Mouse (Mus musculus): ENCODE measurements at regions not wholly inside any gene's neighbourhood (a gene's known extent, or its start where the extent isn't known, plus 50 kb on each side); places are given as distances from the start of the nearest gene placed in this dataset.

- Histone ChIP-seq H3K79me2 (ENCODE audit: control insufficient read depth, insufficient read depth) (no peaks in the 10 kb centered on the region), H3K27me3 (ENCODE audit: control insufficient read depth, insufficient read depth, insufficient read length) (no peaks in the 10 kb centered on the region), H3K4me3 (ENCODE audit: insufficient read depth, poor library complexity, severe bottlenecking) (no peak overlapping the region), H3K36me3 (ENCODE audit: control insufficient read depth, insufficient read depth) (no peaks in the 10 kb centered on the region), H3ac (ENCODE audit: control insufficient read depth, insufficient read length, low read depth) (no peak overlapping the region), H3K79me3 (ENCODE audit: low read depth) (no peaks in the 10 kb centered on the region)
- TF ChIP-seq CEBPB (IDR thresholded peaks at IDR 0.05; ENCODE audit: low read depth): no peak
- no peak for TF ChIP-seq MAX (IDR thresholded peaks at IDR 0.05)
These were observed 215.3 kb upstream of the Sorcs1 start for GRCm38 (mm10) chr19:50893755-50894154.

- H3K36me3 ChIP-seq (ENCODE audit: control insufficient read depth, insufficient read depth): no peaks in the 10 kb centered on the region
- H3K27me3 ChIP-seq (ENCODE audit: control insufficient read depth, insufficient read depth, insufficient read length): no peaks in the 10 kb centered on the region
- no peaks in the 10 kb centered on the region for H3K79me2 ChIP-seq (ENCODE audit: control insufficient read depth, insufficient read depth)
- H3K4me3 ChIP-seq (ENCODE audit: insufficient read depth, poor library complexity, severe bottlenecking): no peak overlapping the region
- no peaks in the 10 kb centered on the region for H3K79me3 ChIP-seq (ENCODE audit: low read depth)
- no peak for TF ChIP-seq CTCF (IDR thresholded peaks at IDR 0.05; ENCODE audit: control insufficient read depth, insufficient read depth, insufficient read length)
- no peak for TF ChIP-seq MAX (IDR thresholded peaks at IDR 0.05)
- no peak for TF ChIP-seq CEBPB (IDR thresholded peaks at IDR 0.05; ENCODE audit: low read depth)
- TF ChIP-seq USF1 (IDR thresholded peaks at IDR 0.05; ENCODE audit: low read depth): no peak
- TF ChIP-seq MYOD1 (IDR thresholded peaks at IDR 0.05; ENCODE audit: control insufficient read depth, insufficient read length, low read depth): no peak
- no peak for TF ChIP-seq MYOG (IDR thresholded peaks at IDR 0.05; ENCODE audit: control insufficient read depth, extremely low read depth, insufficient read length)
- no peak overlapping the region for H3ac ChIP-seq (ENCODE audit: control insufficient read depth, insufficient read length, low read depth)
These were observed 194.2 kb upstream of the Sorcs1 start for GRCm38 (mm10) chr19:50872661-50873060.

GRCm38 (mm10) chr19:50872144-50872543 lies 193.7 kb upstream of the Sorcs1 start:
- Histone ChIP-seq H3K79me3 (ENCODE audit: low read depth) (no peaks in the 10 kb centered on the region), H3K79me2 (ENCODE audit: control insufficient read depth, insufficient read depth) (no peaks in the 10 kb centered on the region), H3ac (ENCODE audit: control insufficient read depth, insufficient read length, low read depth) (no peak overlapping the region), H3K27me3 (ENCODE audit: control insufficient read depth, insufficient read depth, insufficient read length) (no peaks in the 10 kb centered on the region), H3K36me3 (ENCODE audit: control insufficient read depth, insufficient read depth) (no peaks in the 10 kb centered on the region), H3K4me3 (ENCODE audit: insufficient read depth, poor library complexity, severe bottlenecking) (no peak overlapping the region)
- TF ChIP-seq CTCF (IDR thresholded peaks at IDR 0.05; ENCODE audit: control insufficient read depth, insufficient read depth, insufficient read length) (no peak), FOSL1 (IDR thresholded peaks at IDR 0.05; ENCODE audit: insufficient read depth, low read length, poor library complexity, severe bottlenecking) (no peak), USF1 (IDR thresholded peaks at IDR 0.05; ENCODE audit: low read depth) (no peak), MAX (IDR thresholded peaks at IDR 0.05) (no peak), CEBPB (IDR thresholded peaks at IDR 0.05; ENCODE audit: low read depth) (no peak), MYOG (IDR thresholded peaks at IDR 0.05; ENCODE audit: control insufficient read depth, extremely low read depth, insufficient read length) (no peak), MYOD1 (IDR thresholded peaks at IDR 0.05; ENCODE audit: control insufficient read depth, insufficient read length, low read depth) (no peak)

DNA sequence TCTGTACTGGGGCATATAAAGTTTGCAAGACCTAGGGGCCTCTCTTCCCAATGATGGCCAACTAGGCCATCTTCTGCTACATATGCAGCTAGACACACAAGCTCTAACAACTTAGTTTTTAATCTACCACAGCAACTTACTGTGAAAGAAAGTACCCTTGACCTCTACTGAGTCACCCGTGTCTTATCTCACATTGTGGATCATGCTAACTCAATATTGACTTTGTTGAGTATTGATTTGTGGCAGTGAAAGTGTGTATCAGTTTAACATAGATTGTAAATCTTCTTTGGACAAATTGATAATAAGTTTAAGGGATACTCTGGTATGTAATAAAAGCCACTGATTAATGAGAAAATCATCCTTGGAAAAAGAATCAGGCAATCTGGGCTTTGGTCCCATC lies 176.4 kb upstream of the Sorcs1 start:
- Histone ChIP-seq H3K27me3 (ENCODE audit: control insufficient read depth, insufficient read depth, insufficient read length) (no peaks in the 10 kb centered on the region), H3ac (ENCODE audit: control insufficient read depth, insufficient read length, low read depth) (no peak overlapping the region), H3K4me3 (ENCODE audit: insufficient read depth, poor library complexity, severe bottlenecking) (no peak overlapping the region), H3K79me3 (ENCODE audit: low read depth) (no peaks in the 10 kb centered on the region), H3K79me2 (ENCODE audit: control insufficient read depth, insufficient read depth) (no peaks in the 10 kb centered on the region), H3K36me3 (ENCODE audit: control insufficient read depth, insufficient read depth) (no peaks in the 10 kb centered on the region)
- no peak for TF ChIP-seq CTCF (IDR thresholded peaks at IDR 0.05; ENCODE audit: control insufficient read depth, insufficient read depth, insufficient read length)
- no peak for TF ChIP-seq USF1 (IDR thresholded peaks at IDR 0.05; ENCODE audit: low read depth)
- TF ChIP-seq MYOD1 (IDR thresholded peaks at IDR 0.05; ENCODE audit: control insufficient read depth, insufficient read length, low read depth): no peak
- TF ChIP-seq FOSL1 (IDR thresholded peaks at IDR 0.05; ENCODE audit: insufficient read depth, low read length, poor library complexity, severe bottlenecking): no peak
- TF ChIP-seq CEBPB (IDR thresholded peaks at IDR 0.05; ENCODE audit: low read depth): no peak
- TF ChIP-seq MYOG (IDR thresholded peaks at IDR 0.05; ENCODE audit: control insufficient read depth, extremely low read depth, insufficient read length): no peak
- TF ChIP-seq MAX (IDR thresholded peaks at IDR 0.05): no peak

GRCm38 (mm10) chr19:50840499-50840898 lies 162.1 kb upstream of the Sorcs1 start:
- no peak overlapping the region for H3ac ChIP-seq (ENCODE audit: control insufficient read depth, insufficient read length, low read depth)
- H3K27me3 ChIP-seq (ENCODE audit: control insufficient read depth, insufficient read depth, insufficient read length): no peaks in the 10 kb centered on the region
- TF ChIP-seq MAX (IDR thresholded peaks at IDR 0.05): no peak
- no peak for TF ChIP-seq CTCF (IDR thresholded peaks at IDR 0.05; ENCODE audit: control insufficient read depth, insufficient read depth, insufficient read length)
- TF ChIP-seq FOSL1 (IDR thresholded peaks at IDR 0.05; ENCODE audit: insufficient read depth, low read length, poor library complexity, severe bottlenecking): no peak
- no peak for TF ChIP-seq USF1 (IDR thresholded peaks at IDR 0.05; ENCODE audit: low read depth)
- no peak for TF ChIP-seq CEBPB (IDR thresholded peaks at IDR 0.05; ENCODE audit: low read depth)
- TF ChIP-seq MYOG (IDR thresholded peaks at IDR 0.05; ENCODE audit: control insufficient read depth, extremely low read depth, insufficient read length): no peak
- TF ChIP-seq MYOD1 (IDR thresholded peaks at IDR 0.05; ENCODE audit: control insufficient read depth, insufficient read length, low read depth): no peak
- no peak overlapping the region for H3K4me3 ChIP-seq (ENCODE audit: insufficient read depth, poor library complexity, severe bottlenecking)
- no peaks in the 10 kb centered on the region for H3K79me2 ChIP-seq (ENCODE audit: control insufficient read depth, insufficient read depth)
- no peaks in the 10 kb centered on the region for H3K79me3 ChIP-seq (ENCODE audit: low read depth)
- no peaks in the 10 kb centered on the region for H3K36me3 ChIP-seq (ENCODE audit: control insufficient read depth, insufficient read depth)

Measured in C2C12 (cell line).